Mouse (Mus musculus): ENCODE results near the gene Gapvd1. TPM values are rescaled to one million over a fixed set of nuclear protein-coding genes. Genes with fewer than 3 reads are reported as not detected.

Gene Gapvd1
- total and polyA plus RNA-seq, 3 experiments, result 9.1 to 64.7 (median 47.7) TPM

- DNase-seq, result peak; percentile 59
Observed at GRCm38 (mm10) chr2:34635249-34636165, 119.5 kb downstream of the Gapvd1 start.

GRCm38 (mm10) chr2:34632051-34632450 lies 123.0 kb downstream of the Gapvd1 start:
- DNase-seq, result no peak

- no peak for DNase-seq
Observed at GRCm38 (mm10) chr2:34630445-34630844, 124.6 kb downstream of the Gapvd1 start.

GRCm38 (mm10) chr2:34629758-34630157 lies 125.3 kb downstream of the Gapvd1 start:
- peak; percentile 61 for DNase-seq

- peak; percentile 64 for DNase-seq
Observed at GRCm38 (mm10) chr2:34628903-34629540, 126.0 kb downstream of the Gapvd1 start.

- peak; percentile 45 for DNase-seq
Observed at GRCm38 (mm10) chr2:34627328-34628226, 127.5 kb downstream of the Gapvd1 start.

Other genes with a start within 250 kb of the Gapvd1 start
- gene Hspa5, start 16.7 kb upstream of the Gapvd1 start, total RNA-seq (2021), result 100 to 1,000 TPM; 501 to 605 TPM
- gene Hspa5, start 16.7 kb upstream of the Gapvd1 start, polyA plus RNA-seq (2012; rRNA removed), result 869 and 995 TPM in 2 replicates
- 10 to 100 TPM; 25.0 to 28.3 TPM for gene Rabepk, start 44.7 kb upstream of the Gapvd1 start, total RNA-seq (2021)
- 27.1 and 32.6 TPM in 2 replicates for gene Rabepk, start 44.7 kb upstream of the Gapvd1 start, polyA plus RNA-seq (2012; rRNA removed)
- 10 to 100 TPM; 58.1 to 70.1 TPM for gene Fbxw2, start 71.1 kb upstream of the Gapvd1 start, total RNA-seq (2021)
- gene Fbxw2, start 71.1 kb upstream of the Gapvd1 start, polyA plus RNA-seq (2012; rRNA removed), result 29.3 and 30.9 TPM in 2 replicates
- gene Gm34653, start 77.8 kb upstream of the Gapvd1 start, total RNA-seq (2021), result not detected
- not detected in 2 replicates for gene Gm34653, start 77.8 kb upstream of the Gapvd1 start, polyA plus RNA-seq (2012; rRNA removed)
- under 1 TPM; 0.40 to 0.48 TPM for gene Cutal, start 119.2 kb upstream of the Gapvd1 start, total RNA-seq (2021)
- gene Cutal, start 119.2 kb upstream of the Gapvd1 start, polyA plus RNA-seq (2012; rRNA removed), result 2.5 TPM in 1 of 2 replicates, not detected in the other
- gene Psmd5, start 119.7 kb upstream of the Gapvd1 start, total RNA-seq (2021), result 10 to 100 TPM; 38.0 to 44.3 TPM
- 5.9 and 6.7 TPM in 2 replicates for gene Psmd5, start 119.7 kb upstream of the Gapvd1 start, polyA plus RNA-seq (2012; rRNA removed)
- 1 to 10 TPM; 1.2 to 1.7 TPM for gene Phf19, start 158.8 kb upstream of the Gapvd1 start, total RNA-seq (2021)
- gene Phf19, start 158.8 kb upstream of the Gapvd1 start, polyA plus RNA-seq (2012; rRNA removed), result 1.1 and 1.5 TPM in 2 replicates
- gene Traf1, start 206.5 kb upstream of the Gapvd1 start, total RNA-seq (2021), result 1 to 10 TPM; 3.3 to 3.7 TPM
- gene Traf1, start 206.5 kb upstream of the Gapvd1 start, polyA plus RNA-seq (2012; rRNA removed), result 2.0 and 2.4 TPM in 2 replicates